Mouse (Mus musculus): ENCODE results near the gene Vps54. TPM values are rescaled to one million over a fixed set of nuclear protein-coding genes. Genes with fewer than 3 reads are reported as not detected.

Gene Vps54
- polyA plus RNA-seq, 1 experiment = 0.05 TPM

- Histone ChIP-seq H3K36me3 (ENCODE audit: control insufficient read depth) (peaks cover 67% of the 10 kb centered on the region), H3K27me3 (ENCODE audit: control insufficient read depth) (no peaks in the 10 kb centered on the region), H3K4me3 (replicated peaks) (no peak overlapping the region), H3K9me3 (ENCODE audit: control insufficient read depth, low read length) (no peaks in the 10 kb centered on the region), H3K4me1 (ENCODE audit: control insufficient read depth) (peaks cover 10% of the 10 kb centered on the region)
- no peak for TF ChIP-seq GATA1 (IDR thresholded peaks at IDR 0.05; ENCODE audit: low read length)
- peak; percentile 16; the same call in 1 of the 3 replicates for TF ChIP-seq TAL1 (IDR thresholded peaks at IDR 0.05; ENCODE audit: low read length)
Measured at GRCm38 (mm10) chr11:21313922-21314657, 75.0 kb downstream of the Vps54 start.

- Histone ChIP-seq H3K36me3 (ENCODE audit: control insufficient read depth) (peaks cover 57% of the 10 kb centered on the region), H3K4me1 (ENCODE audit: control insufficient read depth) (no peaks in the 10 kb centered on the region), H3K4me3 (replicated peaks) (no peak overlapping the region), H3K9me3 (ENCODE audit: control insufficient read depth, low read length) (no peaks in the 10 kb centered on the region), H3K27me3 (ENCODE audit: control insufficient read depth) (no peaks in the 10 kb centered on the region)
- TF ChIP-seq GATA1 (IDR thresholded peaks at IDR 0.05; ENCODE audit: low read length) (no peak), TAL1 (IDR thresholded peaks at IDR 0.05; ENCODE audit: low read length) (no peak)
Measured at GRCm38 (mm10) chr11:21321577-21321976, 82.5 kb downstream of the Vps54 start.

GRCm38 (mm10) chr11:21322349-21322748 is 83.3 kb downstream of the Vps54 start:
- no peak overlapping the region for H3K4me3 ChIP-seq (replicated peaks)
- H3K4me1 ChIP-seq (ENCODE audit: control insufficient read depth) = no peaks in the 10 kb centered on the region
- no peaks in the 10 kb centered on the region for H3K27me3 ChIP-seq (ENCODE audit: control insufficient read depth)
- H3K9me3 ChIP-seq (ENCODE audit: control insufficient read depth, low read length) = no peaks in the 10 kb centered on the region
- peaks cover 56% of the 10 kb centered on the region for H3K36me3 ChIP-seq (ENCODE audit: control insufficient read depth)
- no peak for TF ChIP-seq TAL1 (IDR thresholded peaks at IDR 0.05; ENCODE audit: low read length)
- TF ChIP-seq GATA1 (IDR thresholded peaks at IDR 0.05; ENCODE audit: low read length) = no peak

- Histone ChIP-seq H3K9me3 (ENCODE audit: control insufficient read depth, low read length) (no peaks in the 10 kb centered on the region), H3K27me3 (ENCODE audit: control insufficient read depth) (no peaks in the 10 kb centered on the region), H3K36me3 (ENCODE audit: control insufficient read depth) (peaks cover 51% of the 10 kb centered on the region), H3K4me1 (ENCODE audit: control insufficient read depth) (no peaks in the 10 kb centered on the region), H3K4me3 (replicated peaks) (no peak overlapping the region)
- no peak for TF ChIP-seq GATA1 (IDR thresholded peaks at IDR 0.05; ENCODE audit: low read length)
- TF ChIP-seq TAL1 (IDR thresholded peaks at IDR 0.05; ENCODE audit: low read length) = no peak
Measured at GRCm38 (mm10) chr11:21325781-21326180, 86.7 kb downstream of the Vps54 start.

- Histone ChIP-seq H3K9me3 (ENCODE audit: control insufficient read depth, low read length) (no peaks in the 10 kb centered on the region), H3K4me3 (replicated peaks) (no peak overlapping the region), H3K36me3 (ENCODE audit: control insufficient read depth) (peaks cover 42% of the 10 kb centered on the region), H3K4me1 (ENCODE audit: control insufficient read depth) (no peaks in the 10 kb centered on the region), H3K27me3 (ENCODE audit: control insufficient read depth) (no peaks in the 10 kb centered on the region)
- TF ChIP-seq GATA1 (IDR thresholded peaks at IDR 0.05; ENCODE audit: low read length) (no peak), TAL1 (IDR thresholded peaks at IDR 0.05; ENCODE audit: low read length) (no peak)
Measured at GRCm38 (mm10) chr11:21326770-21327169, 87.7 kb downstream of the Vps54 start.

GRCm38 (mm10) chr11:21327486-21327885 is 88.4 kb downstream of the Vps54 start:
- Histone ChIP-seq H3K27me3 (ENCODE audit: control insufficient read depth) (no peaks in the 10 kb centered on the region), H3K36me3 (ENCODE audit: control insufficient read depth) (peaks cover 38% of the 10 kb centered on the region), H3K4me3 (replicated peaks) (no peak overlapping the region), H3K9me3 (ENCODE audit: control insufficient read depth, low read length) (no peaks in the 10 kb centered on the region), H3K4me1 (ENCODE audit: control insufficient read depth) (no peaks in the 10 kb centered on the region)
- TF ChIP-seq TAL1 (IDR thresholded peaks at IDR 0.05; ENCODE audit: low read length) (no peak), GATA1 (IDR thresholded peaks at IDR 0.05; ENCODE audit: low read length) (no peak)

GRCm38 (mm10) chr11:21328141-21328540 is 89.1 kb downstream of the Vps54 start:
- H3K36me3 ChIP-seq (ENCODE audit: control insufficient read depth) = peaks cover 33% of the 10 kb centered on the region
- H3K4me3 ChIP-seq (replicated peaks) = no peak overlapping the region
- no peaks in the 10 kb centered on the region for H3K27me3 ChIP-seq (ENCODE audit: control insufficient read depth)
- no peaks in the 10 kb centered on the region for H3K9me3 ChIP-seq (ENCODE audit: control insufficient read depth, low read length)
- TF ChIP-seq TAL1 (IDR thresholded peaks at IDR 0.05; ENCODE audit: low read length) (no peak), GATA1 (IDR thresholded peaks at IDR 0.05; ENCODE audit: low read length) (no peak)
- H3K4me1 ChIP-seq (ENCODE audit: control insufficient read depth) = no peaks in the 10 kb centered on the region

GRCm38 (mm10) chr11:21332639-21333295 is 93.7 kb downstream of the Vps54 start:
- no peak overlapping the region for H3K4me3 ChIP-seq (replicated peaks)
- no peak for TF ChIP-seq GATA1 (IDR thresholded peaks at IDR 0.05; ENCODE audit: low read length)
- no peak for TF ChIP-seq TAL1 (IDR thresholded peaks at IDR 0.05; ENCODE audit: low read length)
- no peaks in the 10 kb centered on the region for H3K4me1 ChIP-seq (ENCODE audit: control insufficient read depth)
- H3K9me3 ChIP-seq (ENCODE audit: control insufficient read depth, low read length) = no peaks in the 10 kb centered on the region
- peaks cover 14% of the 10 kb centered on the region for H3K36me3 ChIP-seq (ENCODE audit: control insufficient read depth)
- no peaks in the 10 kb centered on the region for H3K27me3 ChIP-seq (ENCODE audit: control insufficient read depth)

- H3K4me1 ChIP-seq (ENCODE audit: control insufficient read depth) = peaks cover under 1% of the 10 kb centered on the region; the same call in 1 of the 2 replicates
- H3K9me3 ChIP-seq (ENCODE audit: control insufficient read depth, low read length) = no peaks in the 10 kb centered on the region
- TF ChIP-seq GATA1 (IDR thresholded peaks at IDR 0.05; ENCODE audit: low read length) (no peak), TAL1 (IDR thresholded peaks at IDR 0.05; ENCODE audit: low read length) (no peak)
- H3K27me3 ChIP-seq (ENCODE audit: control insufficient read depth) = no peaks in the 10 kb centered on the region
- no peak overlapping the region for H3K4me3 ChIP-seq (replicated peaks)
- no peaks in the 10 kb centered on the region; the same call in 1 of the 2 replicates for H3K36me3 ChIP-seq (ENCODE audit: control insufficient read depth)
Measured at GRCm38 (mm10) chr11:21337855-21338254, 98.8 kb downstream of the Vps54 start.

All from erythroblast, embryonic 14.5 days (primary cell).